Mouse (Mus musculus): ENCODE data around the gene Optn.

The Optn gene

DNA sequence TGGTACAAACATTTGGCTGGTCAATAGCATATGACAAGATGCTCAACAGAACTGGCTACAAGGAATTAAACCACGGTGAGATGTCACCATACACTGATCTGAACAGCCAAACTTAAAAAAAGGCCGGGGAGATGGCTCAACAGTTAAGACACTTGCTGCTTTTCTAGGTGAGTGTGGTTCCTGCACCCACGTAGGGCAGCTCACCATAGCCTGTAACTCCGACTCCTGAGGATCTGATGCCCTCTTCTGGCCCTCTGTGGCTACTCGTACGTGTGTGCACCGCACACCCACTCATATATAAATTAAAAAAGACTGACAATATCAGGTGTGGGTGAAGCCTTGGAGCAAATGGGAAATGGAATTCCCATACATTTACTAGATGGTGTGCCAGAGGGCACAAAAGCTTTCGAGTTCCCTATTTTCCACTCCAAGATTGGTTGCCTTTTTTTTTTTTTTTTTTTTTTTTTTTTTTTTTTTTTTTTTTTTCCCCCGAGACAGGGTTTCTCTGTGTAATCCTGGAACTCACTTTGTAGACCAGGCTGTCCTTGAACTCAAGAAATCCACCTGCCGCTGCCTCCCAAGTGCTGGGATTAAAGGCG is 74.9 kb downstream of the Optn start:
- in situ Hi-C loops (cut with MboI, MseI), result no loop called here

DNA sequence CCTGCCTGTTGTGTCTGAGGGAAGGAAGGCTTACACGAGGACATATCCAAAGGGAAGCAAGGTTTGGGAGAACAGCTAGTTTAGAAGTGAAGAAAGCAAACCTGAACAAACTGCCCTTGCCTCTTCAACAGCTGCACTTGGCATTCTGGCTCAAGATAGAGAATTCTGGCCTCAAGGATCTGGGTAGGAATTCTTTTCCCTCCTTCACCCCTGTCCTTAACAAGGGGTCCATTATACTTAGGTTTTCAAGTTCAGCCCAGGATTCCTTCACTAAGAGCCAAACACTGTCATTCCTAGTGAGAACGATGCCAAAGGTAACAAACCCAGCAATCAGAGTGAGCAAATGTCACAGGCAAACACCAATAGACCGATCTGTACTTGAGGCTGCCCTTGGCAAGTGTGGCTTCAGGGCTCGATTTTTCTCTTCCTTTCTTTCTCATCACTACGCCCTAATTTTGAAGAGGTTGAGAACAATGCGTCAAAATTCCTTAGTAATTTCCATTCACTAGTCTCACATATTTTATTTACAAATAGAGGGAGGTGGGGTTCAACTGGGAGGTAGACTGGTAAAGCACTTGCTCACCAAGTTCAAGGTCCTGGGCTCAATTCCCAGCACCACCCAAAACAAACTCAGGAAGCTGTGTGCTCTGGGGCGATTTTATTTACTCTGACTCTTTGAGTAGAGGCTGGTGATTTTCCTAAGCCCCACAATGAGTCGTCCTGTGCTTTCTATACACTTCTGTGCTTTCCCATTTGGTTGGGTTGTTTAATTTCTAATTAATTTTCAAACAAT is 76.3 kb downstream of the Optn start:
- in situ Hi-C loops (cut with MboI, MseI), result no loop called here

DNA sequence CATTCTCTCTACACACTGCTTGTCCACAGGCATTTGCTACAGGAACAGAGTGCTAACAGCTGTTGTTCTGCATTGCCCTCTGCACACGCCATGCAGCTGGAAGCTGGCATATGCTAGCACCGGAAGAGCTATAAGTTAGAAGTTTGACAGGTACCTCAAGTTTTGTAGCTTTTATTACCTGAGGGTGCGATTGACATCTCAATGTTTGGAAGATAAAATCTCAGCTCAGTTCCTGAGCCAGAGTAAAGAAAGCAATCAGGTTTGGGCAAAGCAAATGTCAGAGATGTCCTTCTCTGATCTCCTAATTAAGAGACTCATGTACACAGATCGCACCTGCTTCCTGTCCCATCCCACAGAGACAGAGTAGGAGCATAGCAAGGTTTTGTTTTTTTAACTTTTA is 77.1 kb downstream of the Optn start:
- in situ Hi-C loops (cut with MboI, MseI), result no loop called here

DNA sequence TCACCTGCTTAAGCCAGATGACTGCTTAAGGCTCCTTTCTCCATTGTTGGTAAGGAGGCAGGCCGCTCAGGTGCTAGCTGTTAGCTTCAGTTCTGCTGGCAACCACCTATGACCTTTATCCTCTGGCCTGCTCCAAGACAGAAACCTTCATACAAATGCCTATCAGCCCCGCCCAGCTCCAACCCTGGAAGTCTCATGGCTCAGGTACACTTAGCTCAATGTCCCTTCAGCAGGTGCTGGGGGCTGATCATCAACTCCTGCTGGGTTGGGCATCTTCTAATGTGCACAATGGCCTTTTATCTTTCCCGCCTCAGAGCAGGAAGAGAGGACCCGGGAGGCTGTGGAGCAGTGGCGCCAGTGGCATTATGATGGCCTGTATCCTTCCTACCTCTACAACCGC is 78.9 kb downstream of the Optn start:
- in situ Hi-C loops (cut with MboI, MseI), result no loop called here

DNA sequence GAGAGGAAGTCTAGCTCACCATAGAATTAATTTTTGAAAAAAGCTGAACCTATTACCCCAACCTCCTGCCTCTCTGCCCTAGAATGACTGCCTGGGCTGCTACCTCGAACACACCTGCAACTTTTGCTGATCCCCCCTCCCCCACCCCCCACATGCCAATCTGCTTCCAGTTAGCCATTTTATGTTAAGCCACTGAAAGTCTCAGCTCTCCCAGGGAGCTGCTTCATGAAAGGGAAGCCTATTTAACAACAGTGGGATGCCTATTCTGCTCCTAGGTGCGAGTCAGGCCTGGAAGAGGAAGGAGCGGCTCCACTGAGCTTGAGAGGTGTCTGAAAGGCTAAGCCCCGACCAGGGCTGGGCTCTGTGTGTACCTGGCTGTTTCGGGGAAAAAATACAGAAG is 79.9 kb downstream of the Optn start:
- in situ Hi-C loops (cut with MboI, MseI), result no loop called here

DNA sequence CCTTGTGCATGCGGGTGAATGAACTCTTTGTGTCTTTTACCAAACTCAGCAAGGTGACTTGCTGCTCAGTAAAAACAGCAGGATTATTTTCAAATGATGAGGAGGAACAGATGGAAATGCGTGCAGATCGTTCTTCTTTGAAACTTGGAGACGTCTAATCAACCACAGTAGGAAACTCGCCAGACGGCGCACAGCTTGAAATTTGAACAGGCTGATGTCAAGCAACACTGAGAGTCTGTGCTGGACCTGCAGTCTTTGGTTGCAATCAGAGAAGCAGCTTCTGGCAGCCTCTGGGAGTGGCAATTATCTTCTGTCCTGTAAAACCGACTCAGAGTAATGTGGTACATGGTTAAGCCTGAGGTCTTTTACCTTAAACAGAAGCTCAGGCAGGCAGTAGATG is 85.8 kb downstream of the Optn start:
- in situ Hi-C loops (cut with MboI, MseI), result no loop called here

DNA sequence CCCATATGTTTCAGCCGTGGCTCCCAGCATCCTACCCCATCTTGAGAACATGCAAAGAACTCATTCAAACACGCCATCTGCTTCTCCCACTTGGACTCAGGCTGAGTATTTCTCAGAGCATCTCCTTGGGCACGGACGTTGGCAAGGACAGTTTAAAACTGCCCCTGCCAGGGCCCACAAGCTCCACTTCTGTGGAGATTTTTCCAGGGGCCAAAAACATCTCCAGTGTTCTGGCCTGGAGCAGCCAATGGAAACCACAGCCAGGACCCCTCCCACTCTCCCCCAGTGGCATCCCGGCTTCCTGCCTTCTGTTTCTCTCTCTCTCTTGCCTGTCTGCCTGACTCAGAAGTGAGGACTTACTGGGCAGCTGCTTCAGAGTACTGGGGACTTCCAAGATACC is 88.0 kb downstream of the Optn start, which contains the start of gene Ucma:
TSS of gene Ucma (plus strand) at position 316 of the 400 bp plus-strand sequence.
- in situ Hi-C loops (cut with MboI, MseI), result no loop called here

Measured in T-helper 17 cell (primary cell).